Mouse (Mus musculus) limb, embryonic 11.5 days (tissue): Measurements from ENCODE around the gene Fam162a. TPM values are rescaled to one million over a fixed set of nuclear protein-coding genes. Genes with fewer than 3 reads are reported as not detected.
"Not testable (repeated sequence)": the region's sequence is repeated elsewhere in the genome, so short reads cannot be mapped to it uniquely, and the experiment has no call there.

Experiments used
- ATAC-seq: fragments of 200-750 bp; cut with Nextera tagmentation; 2 replicates; pipeline ENCODE4 v1.8.0; 2017; ENCODE audit warnings: low read depth; ENCODE audit not compliant: insufficient number of reproducible peaks, low FRiP score, low TSS enrichment
- DNase-seq: peaks from one replicate; pipeline ENCODE4 v3.0.0-alpha.2; 2015; ENCODE audit warnings: low spot score
- H3K27ac ChIP-seq: fragments of 300-500 bp; sonication (generic); replicated peaks from 2 replicates; pipeline ENCODE4 v1.5.1; 2014; ENCODE audit warnings: low read depth, mild to moderate bottlenecking, low read length
- H3K27me3 ChIP-seq: fragments of 300-500 bp; sonication (generic); 2 replicates; pipeline ENCODE4 v1.6.1; 2014; ENCODE audit warnings: mild to moderate bottlenecking, low read length, mixed read lengths; ENCODE audit not compliant: control insufficient read depth, insufficient read depth
- H3K36me3 ChIP-seq: fragments of 300-500 bp; sonication (generic); 2 replicates; pipeline ENCODE4 v1.6.1; 2014; ENCODE audit warnings: mild to moderate bottlenecking, low read length, moderate library complexity, mixed read lengths; ENCODE audit not compliant: control insufficient read depth, insufficient read depth
- H3K4me1 ChIP-seq: fragments of 300-500 bp; sonication (generic); 2 replicates; pipeline ENCODE4 v1.6.1; 2014; ENCODE audit warnings: low read length, mixed read lengths; ENCODE audit not compliant: control insufficient read depth, insufficient read depth
- H3K4me2 ChIP-seq: fragments of 300-500 bp; sonication (generic); 2 replicates; pipeline ENCODE4 v1.6.1; 2014; ENCODE audit warnings: low read depth, mild to moderate bottlenecking, moderate library complexity; ENCODE audit not compliant: severe bottlenecking
- H3K4me3 ChIP-seq: fragments of 300-500 bp; sonication (generic); 2 replicates; pipeline ENCODE4 v1.5.1; 2014; ENCODE audit warnings: low read depth, low read length
- H3K9ac ChIP-seq: fragments of 300-500 bp; sonication (generic); 2 replicates; pipeline ENCODE4 v1.6.1; 2014; ENCODE audit warnings: mild to moderate bottlenecking, low read length
- H3K9me3 ChIP-seq: fragments of 300-500 bp; sonication (generic); 2 replicates; pipeline ENCODE4 v1.6.1; 2016; ENCODE audit warnings: low read length; ENCODE audit not compliant: control insufficient read depth
- WGBS: fragments of 180-500 bp; shearing (Covaris S2); extraction: QIAGEN DNeasy Blood & Tissue Kit; methylation state at CpG from one replicate; pipeline ENCODE4 v1.1.7; 2014; 5-methylcytosine and 5-hydroxymethylcytosine counted together
- polyA plus RNA-seq: library from polyadenylated mRNA; unstranded; fragments of >200 nt; fragmentation: Nextera tagmentation; extraction: Ambion mirVana; gene quantifications from 2 replicates; pipeline ENCODE4 v1.2.1, GENCODE M21; 2014

Fam162a gene
- polyA plus RNA-seq = 339 and 359 TPM in 2 replicates

- peak within 1 kb of the TSS; percentile 65 for H3K4me3 ChIP-seq
- peak within 1 kb of the TSS; percentile 86 for H3K27ac ChIP-seq
- peak within 1 kb of the TSS; percentile 70 for H3K9ac ChIP-seq
- H3K36me3 ChIP-seq = no peaks in the 10 kb centered on the region
- H3K9me3 ChIP-seq = no peaks in the 10 kb centered on the region
- WGBS = under 1% methylated on average over 74 of the region's 81 CpGs
- DNase-seq (peak; percentile 94), ATAC-seq (peak; percentile 96)
- no peaks in the 10 kb centered on the region for H3K27me3 ChIP-seq
- 0 out of 2 replicates have a peak, but pooled peaks cover 2% of the 10 kb centered on the region for H3K4me1 ChIP-seq
- peak within 1 kb of the TSS; percentile 59 for H3K4me2 ChIP-seq
Measured at GRCm38 (mm10) chr16:36071450-36072379, at the start of gene Fam162a, which contains the start of gene Ccdc58. TSS of gene Fam162a (minus strand) at chr16:36071594. TSS of gene Ccdc58 (plus strand) at chr16:36071685.

GRCm38 (mm10) chr16:36115751-36116150, 44.4 kb upstream of the Fam162a start:
- H3K4me2 ChIP-seq = not testable (repeated sequence)

DNA sequence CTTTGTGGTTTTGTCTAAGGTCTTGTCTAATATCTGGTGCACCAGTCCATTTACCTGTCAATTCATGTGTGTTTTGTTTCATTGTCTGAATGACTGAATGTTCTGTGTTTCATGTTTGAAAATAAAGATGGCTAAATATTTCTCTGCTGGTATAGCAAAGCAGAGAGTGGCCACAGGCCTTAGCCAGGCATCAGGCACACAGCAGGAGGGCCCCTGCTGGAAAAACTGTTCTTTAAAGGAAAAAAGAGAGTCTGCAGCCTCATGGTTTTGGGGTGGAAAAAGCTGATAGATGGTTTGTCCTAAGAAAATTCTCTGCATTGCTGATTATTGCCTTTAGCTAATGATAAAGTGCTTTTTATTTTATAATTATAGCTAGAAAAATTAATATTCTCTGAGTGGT, 40.1 kb upstream of the Fam162a start:
- not testable (repeated sequence) for H3K4me2 ChIP-seq, ATAC-seq, H3K27ac ChIP-seq

More at GRCm38 (mm10) chr16:36115751-36116150, 44.4 kb upstream of the Fam162a start:
- not testable (repeated sequence) for ATAC-seq, DNase-seq, H3K9ac ChIP-seq, H3K36me3 ChIP-seq, H3K9me3 ChIP-seq, H3K27me3 ChIP-seq, H3K4me1 ChIP-seq, H3K4me3 ChIP-seq, H3K27ac ChIP-seq
- WGBS = 88% methylated on average over 6 of the region's 6 CpGs

GRCm38 (mm10) chr16:36102211-36102610, 30.8 kb upstream of the Fam162a start:
- Histone ChIP-seq H3K4me2 (no peak overlapping the region), H3K4me1 (no peaks in the 10 kb centered on the region), H3K9me3 (no peaks in the 10 kb centered on the region), H3K9ac (no peak overlapping the region), H3K36me3 (no peaks in the 10 kb centered on the region), H3K27ac (no peak overlapping the region), H3K4me3 (no peak overlapping the region), H3K27me3 (no peaks in the 10 kb centered on the region)
- WGBS = 85% methylated on average over 1 of the region's 1 CpGs
- DNase-seq (no peak), ATAC-seq (no peak)

More for the DNA sequence above, 40.1 kb upstream of the Fam162a start:
- H3K36me3 ChIP-seq, H3K9ac ChIP-seq, H3K9me3 ChIP-seq, H3K27me3 ChIP-seq, H3K4me3 ChIP-seq, DNase-seq, H3K4me1 ChIP-seq: not testable (repeated sequence)

DNA sequence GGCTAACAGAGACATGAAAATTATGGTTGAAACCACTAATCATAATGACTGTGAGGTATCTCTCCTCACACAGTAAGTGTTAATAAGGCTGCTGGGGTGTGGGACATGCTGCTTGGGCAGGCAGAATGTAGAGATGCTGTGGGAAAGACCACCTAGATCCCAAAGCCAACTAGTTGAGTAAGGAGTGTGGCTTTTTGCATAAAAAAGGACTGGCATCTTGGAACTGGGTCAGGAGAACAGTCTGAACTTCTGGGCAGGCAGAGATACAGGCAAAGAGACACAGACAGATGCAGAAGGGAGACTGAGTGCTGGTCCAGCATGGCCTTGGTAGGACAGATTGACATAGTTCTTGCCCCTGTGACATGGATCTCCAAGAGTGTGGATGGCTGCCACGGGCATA, 30.1 kb upstream of the Fam162a start:
- DNase-seq = no peak

DNA sequence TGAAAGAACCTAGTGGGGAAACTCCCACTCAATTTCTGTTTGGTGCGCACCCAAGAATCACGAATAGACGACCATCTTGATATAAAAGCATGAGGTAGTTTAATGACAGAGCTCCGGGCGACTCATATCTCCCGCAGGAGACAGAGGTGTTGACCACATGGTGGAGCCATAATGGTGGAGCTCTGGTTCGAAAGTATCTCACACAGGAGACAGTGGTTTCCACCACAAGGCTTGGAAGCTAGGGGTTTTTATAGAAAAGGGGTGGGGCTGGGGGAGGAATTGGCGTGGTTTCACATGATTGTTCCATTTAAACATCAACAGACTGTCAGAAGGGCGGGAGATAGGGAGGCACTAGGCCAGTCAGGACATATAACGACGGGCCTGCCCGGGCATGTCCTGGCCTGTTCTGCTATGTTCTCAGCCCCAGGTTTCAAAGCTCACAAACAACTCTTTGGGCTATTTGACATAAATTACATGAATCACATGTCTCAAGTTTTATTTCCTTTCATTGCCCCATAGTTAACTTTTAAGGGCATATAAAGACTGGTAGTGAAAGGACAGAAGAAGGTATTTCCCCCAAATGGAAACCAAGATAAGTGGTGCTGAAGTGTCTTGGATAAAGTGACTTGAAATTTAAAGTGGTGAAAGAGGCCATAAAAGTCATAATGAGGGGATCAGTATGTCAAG, 26.6 kb upstream of the Fam162a start:
- not testable (repeated sequence) for ATAC-seq, H3K27ac ChIP-seq, H3K27me3 ChIP-seq, H3K36me3 ChIP-seq, H3K9me3 ChIP-seq, DNase-seq, H3K4me2 ChIP-seq, H3K9ac ChIP-seq, H3K4me1 ChIP-seq, H3K4me3 ChIP-seq
- 87% methylated on average over 12 of the region's 12 CpGs for WGBS

More for the DNA sequence above, 30.1 kb upstream of the Fam162a start:
- 87% methylated on average over 1 of the region's 1 CpGs for WGBS
- no peaks in the 10 kb centered on the region for H3K27me3 ChIP-seq
- H3K9ac ChIP-seq = no peak overlapping the region
- H3K4me3 ChIP-seq = no peak overlapping the region
- no peak overlapping the region for H3K27ac ChIP-seq
- no peaks in the 10 kb centered on the region for H3K36me3 ChIP-seq
- H3K9me3 ChIP-seq = no peaks in the 10 kb centered on the region
- no peaks in the 10 kb centered on the region for H3K4me1 ChIP-seq
- no peak for ATAC-seq
- no peak overlapping the region for H3K4me2 ChIP-seq

- H3K36me3 ChIP-seq = no peaks in the 10 kb centered on the region
- H3K9me3 ChIP-seq = no peaks in the 10 kb centered on the region
- H3K4me3 ChIP-seq = no peak overlapping the region
- no peak for ATAC-seq
- no peak overlapping the region for H3K4me2 ChIP-seq
- DNase-seq = no peak
- H3K27ac ChIP-seq = no peak overlapping the region
- no peaks in the 10 kb centered on the region for H3K4me1 ChIP-seq
- WGBS = 91% methylated on average over 3 of the region's 3 CpGs
- H3K9ac ChIP-seq = no peak overlapping the region
- H3K27me3 ChIP-seq = no peaks in the 10 kb centered on the region
Measured at GRCm38 (mm10) chr16:36094079-36094478, 22.7 kb upstream of the Fam162a start.

DNA sequence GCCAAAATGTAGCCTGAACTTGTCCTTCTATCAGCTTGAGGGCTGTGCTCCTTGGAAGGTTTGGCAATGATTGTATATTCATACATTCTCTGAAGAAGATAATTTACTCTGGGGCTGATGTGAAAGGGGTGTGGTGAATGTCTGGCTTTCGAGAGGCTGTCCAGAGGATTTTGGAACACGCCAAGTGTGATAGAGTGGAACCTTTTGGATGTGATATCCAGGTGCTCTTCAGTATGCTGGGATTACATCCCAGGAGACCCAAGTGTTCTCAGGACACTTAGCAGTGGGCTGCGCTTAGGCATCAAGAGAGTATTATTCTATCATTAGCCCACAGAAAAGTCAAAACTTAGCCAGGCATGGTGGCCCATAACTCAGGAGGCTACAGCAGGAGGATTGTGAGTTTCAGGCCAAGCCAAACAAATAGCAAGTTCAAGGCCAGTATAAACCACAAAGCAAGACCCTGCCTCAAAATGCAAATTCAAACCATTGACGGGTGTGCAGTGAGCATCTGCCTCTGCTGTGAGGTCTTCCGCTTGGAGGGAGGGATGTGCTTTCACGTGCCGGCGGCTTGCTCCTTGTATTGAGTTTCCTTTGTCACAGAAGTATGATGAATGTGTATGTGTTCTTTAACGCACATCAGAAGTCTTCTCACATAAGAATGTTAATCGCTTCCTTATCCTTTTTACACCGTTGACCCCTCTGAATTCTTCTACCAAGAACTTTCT, 19.6 kb upstream of the Fam162a start:
- no peaks in the 10 kb centered on the region for H3K36me3 ChIP-seq
- WGBS = 93% methylated on average over 11 of the region's 11 CpGs
- H3K9ac ChIP-seq = no peak overlapping the region
- no peaks in the 10 kb centered on the region for H3K27me3 ChIP-seq
- no peak for ATAC-seq
- H3K4me2 ChIP-seq = no peak overlapping the region
- no peak overlapping the region for H3K4me3 ChIP-seq
- no peak for DNase-seq
- H3K4me1 ChIP-seq = no peaks in the 10 kb centered on the region
- no peak overlapping the region for H3K27ac ChIP-seq
- no peaks in the 10 kb centered on the region for H3K9me3 ChIP-seq
